Mouse (Mus musculus) ES-Bruce4 (cell line): ENCODE measurements around the gene Gm11634. TPM values are rescaled to one million over a fixed set of nuclear protein-coding genes. Genes with fewer than 3 reads are reported as not detected.
A peak's percentile ranks its signal among the peaks of the same experiment; 100 is the strongest.

Experiments used
- H3K27ac ChIP-seq: 2 replicates; pipeline ENCODE4 v1.5.1; 2012; ENCODE audit warnings: low read length, inconsistent platforms; ENCODE audit not compliant: insufficient read depth
- H3K27me3 ChIP-seq: 2 replicates; pipeline ENCODE4 v1.6.1; 2012; ENCODE audit warnings: mild to moderate bottlenecking, low read length, inconsistent platforms; ENCODE audit not compliant: control insufficient read depth, poor library complexity, insufficient read depth, severe bottlenecking
- H3K36me3 ChIP-seq: 2 replicates; pipeline ENCODE4 v1.6.1; 2012; ENCODE audit warnings: inconsistent platforms, mild to moderate bottlenecking, low read length, moderate library complexity; ENCODE audit not compliant: control insufficient read depth, poor library complexity, insufficient read depth, severe bottlenecking
- H3K4me1 ChIP-seq: one replicate; pipeline ENCODE4 v1.8.1; 2011; ENCODE audit warnings: low read length; ENCODE audit not compliant: control insufficient read depth, insufficient read depth
- H3K4me3 ChIP-seq: 2 replicates; pipeline ENCODE4 v1.5.1; 2011; ENCODE audit warnings: low read depth, mild to moderate bottlenecking, low read length
- H3K9ac ChIP-seq: 2 replicates; pipeline ENCODE4 v1.6.1; 2012; ENCODE audit warnings: low read depth, mild to moderate bottlenecking, inconsistent platforms; ENCODE audit not compliant: poor library complexity, severe bottlenecking
- H3K9me3 ChIP-seq: replicated peaks from 2 replicates; pipeline ENCODE4 v1.6.1; 2012; ENCODE audit warnings: mild to moderate bottlenecking, low read length, inconsistent platforms; ENCODE audit not compliant: control insufficient read depth, poor library complexity, insufficient read depth, severe bottlenecking
- CTCF ChIP-seq: IDR thresholded peaks from one replicate; pipeline ENCODE4 v1.8.1; 2011; ENCODE audit warnings: low read depth, low read length
- EP300 ChIP-seq: IDR thresholded peaks from 2 replicates; pipeline ENCODE4 v1.6.1; 2011; ENCODE audit warnings: low read depth, low read length; ENCODE audit not compliant: insufficient read depth
- POLR2A ChIP-seq: IDR thresholded peaks from one replicate; pipeline ENCODE4 v1.8.1; 2011; ENCODE audit warnings: low read length; ENCODE audit not compliant: insufficient read depth
- polyA plus RNA-seq: library from polyadenylated mRNA; stranded (reverse); fragments of >200 nt; gene quantifications from 2 replicates; pipeline ENCODE4 v1.2.4, GENCODE M21; 2011; ENCODE audit warnings: low read depth; ENCODE audit not compliant: missing spikeins, insufficient read depth, insufficient read length

The Gm11634 gene
- polyA plus RNA-seq, 1 experiment, result not detected

GRCm38 (mm10) chr11:101556541-101556940 is 42.5 kb downstream of the Gm11634 start:
- no peak overlapping the region for H3K9ac ChIP-seq
- H3K9me3 ChIP-seq, result no peaks in the 10 kb centered on the region
- TF ChIP-seq CTCF (no peak), POLR2A (no peak), EP300 (no peak)
- H3K4me1 ChIP-seq, result no peaks in the 10 kb centered on the region
- H3K4me3 ChIP-seq, result no peak overlapping the region
- no peaks in the 10 kb centered on the region for H3K27me3 ChIP-seq
- no peak overlapping the region for H3K27ac ChIP-seq
- peaks cover 28% of the 10 kb centered on the region for H3K36me3 ChIP-seq

GRCm38 (mm10) chr11:101553354-101553930 is 45.6 kb downstream of the Gm11634 start:
- peaks cover 19% of the 10 kb centered on the region for H3K36me3 ChIP-seq
- no peaks in the 10 kb centered on the region for H3K4me1 ChIP-seq
- H3K27me3 ChIP-seq, result no peaks in the 10 kb centered on the region
- TF ChIP-seq EP300 (no peak), CTCF (no peak), POLR2A (no peak)
- no peaks in the 10 kb centered on the region for H3K9me3 ChIP-seq
- H3K4me3 ChIP-seq, result peak overlapping the region; percentile 95
- peak overlapping the region; percentile 74 for H3K9ac ChIP-seq
- 0 out of 2 replicates have a peak overlapping the region, but pooled peaks have one; percentile 16 for H3K27ac ChIP-seq

- H3K9ac ChIP-seq, result peak overlapping the region; percentile 74
- no peaks in the 10 kb centered on the region for H3K27me3 ChIP-seq
- no peaks in the 10 kb centered on the region for H3K4me1 ChIP-seq
- H3K4me3 ChIP-seq, result peak overlapping the region; percentile 99
- peaks cover 18% of the 10 kb centered on the region for H3K36me3 ChIP-seq
- H3K9me3 ChIP-seq, result no peaks in the 10 kb centered on the region
- TF ChIP-seq CTCF (no peak), POLR2A (peak; percentile 87)
- peak overlapping the region; percentile 86 for H3K27ac ChIP-seq
These were observed 46.4 kb downstream of the Gm11634 start for GRCm38 (mm10) chr11:101552476-101553300.

- Histone ChIP-seq H3K4me1 (no peaks in the 10 kb centered on the region), H3K36me3 (peaks cover 19% of the 10 kb centered on the region), H3K9ac (peak within 1 kb of the TSS; percentile 96), H3K27me3 (no peaks in the 10 kb centered on the region), H3K9me3 (no peaks in the 10 kb centered on the region), H3K4me3 (peak within 1 kb of the TSS; percentile 99), H3K27ac (peak within 1 kb of the TSS; percentile 86)
- TF ChIP-seq POLR2A (peak; percentile 73), EP300 (no peak)
These were observed 47.1 kb downstream of the Gm11634 start, which contains the start of the genes Brca1 and Nbr1 for GRCm38 (mm10) chr11:101551751-101552475. TSS of gene Brca1 (minus strand) at chr11:101551955. TSS of gene Nbr1 (plus strand) at chr11:101552149.

- Histone ChIP-seq H3K9me3 (no peaks in the 10 kb centered on the region), H3K27me3 (no peaks in the 10 kb centered on the region), H3K27ac (peak overlapping the region; percentile 66), H3K4me1 (no peaks in the 10 kb centered on the region), H3K9ac (no peak overlapping the region), H3K36me3 (peaks cover 28% of the 10 kb centered on the region), H3K4me3 (no peak overlapping the region)
- no peak for TF ChIP-seq POLR2A
These were observed 50.5 kb downstream of the Gm11634 start for GRCm38 (mm10) chr11:101548526-101548925.
